Mouse (Mus musculus) C2C12 (cell line): ENCODE measurements around the gene Mrgprh. TPM values are rescaled to one million over a fixed set of nuclear protein-coding genes. Genes with fewer than 3 reads are reported as not detected.
A peak's percentile ranks its signal among the peaks of the same experiment; 100 is the strongest.

Experiments used
- H3K27me3 ChIP-seq: one replicate; pipeline ENCODE4 v1.6.1; 2011; ENCODE audit not compliant: control insufficient read depth, insufficient read depth, insufficient read length
- H3K36me3 ChIP-seq: one replicate; pipeline ENCODE4 v1.6.1; 2011; ENCODE audit not compliant: control insufficient read depth, insufficient read depth
- H3K4me3 ChIP-seq: one replicate; pipeline ENCODE4 v1.5.1; 2011; ENCODE audit warnings: mild to moderate bottlenecking, control low read depth; ENCODE audit not compliant: poor library complexity, insufficient read depth, severe bottlenecking
- H3K79me2 ChIP-seq: one replicate; pipeline ENCODE4 v1.6.1; 2011; ENCODE audit not compliant: control insufficient read depth, insufficient read depth
- H3K79me3 ChIP-seq: one replicate; pipeline ENCODE4 v1.6.1; 2011; ENCODE audit warnings: low read depth, control low read depth
- H3ac ChIP-seq: one replicate; pipeline ENCODE3; 2011; ENCODE audit warnings: low read depth; ENCODE audit not compliant: control insufficient read depth, insufficient read length
- CEBPB ChIP-seq: IDR thresholded peaks from one replicate; pipeline ENCODE4 v1.6.1; 2011; ENCODE audit warnings: low read depth, mild to moderate bottlenecking, control low read depth, moderate library complexity
- CTCF ChIP-seq: IDR thresholded peaks from one replicate; pipeline ENCODE4 v1.5.1; 2011; ENCODE audit not compliant: control insufficient read depth, insufficient read depth, insufficient read length
- FOSL1 ChIP-seq: IDR thresholded peaks from one replicate; pipeline ENCODE4 v1.8.0; 2011; ENCODE audit warnings: mild to moderate bottlenecking, low read length; ENCODE audit not compliant: poor library complexity, insufficient read depth, severe bottlenecking
- MAX ChIP-seq: IDR thresholded peaks from one replicate; pipeline ENCODE4 v1.6.1; 2011; ENCODE audit warnings: mild to moderate bottlenecking, control low read depth
- MYOD1 ChIP-seq: IDR thresholded peaks from one replicate; pipeline ENCODE4 v1.6.1; 2011; ENCODE audit warnings: low read depth; ENCODE audit not compliant: control insufficient read depth, insufficient read length
- MYOG ChIP-seq: IDR thresholded peaks from one replicate; pipeline ENCODE4 v1.6.1; 2011; ENCODE audit not compliant: control insufficient read depth, insufficient read length; ENCODE audit errors: extremely low read depth
- USF1 ChIP-seq: IDR thresholded peaks from one replicate; pipeline ENCODE4 v1.6.1; 2011; ENCODE audit warnings: low read depth, mild to moderate bottlenecking, control low read depth, moderate library complexity
- polyA plus RNA-seq: library from polyadenylated mRNA; unstranded; fragments of >200 nt; fragmentation: generic; extraction: Trizol; gene quantifications from one replicate; pipeline ENCODE4 v1.2.1, GENCODE M21; 2012; ENCODE audit warnings: missing spikeins

Mrgprh gene
- polyA plus RNA-seq, 1 experiment = not detected

- Histone ChIP-seq H3K27me3 (no peaks in the 10 kb centered on the region), H3K4me3 (no peak overlapping the region), H3ac (no peak overlapping the region), H3K79me3 (no peaks in the 10 kb centered on the region), H3K36me3 (peaks cover 12% of the 10 kb centered on the region), H3K79me2 (no peaks in the 10 kb centered on the region)
- TF ChIP-seq CEBPB (no peak), MYOG (no peak), FOSL1 (no peak), CTCF (no peak), MAX (no peak), USF1 (no peak), MYOD1 (no peak)
These were observed 30.0 kb downstream of the Mrgprh start for GRCm38 (mm10) chr17:12905810-12906209.

GRCm38 (mm10) chr17:12906436-12906835, 30.6 kb downstream of the Mrgprh start:
- H3ac ChIP-seq = no peak overlapping the region
- no peak overlapping the region for H3K4me3 ChIP-seq
- peaks cover 18% of the 10 kb centered on the region for H3K36me3 ChIP-seq
- H3K27me3 ChIP-seq = no peaks in the 10 kb centered on the region
- H3K79me3 ChIP-seq = no peaks in the 10 kb centered on the region
- TF ChIP-seq CTCF = no peak
- TF ChIP-seq MYOG = no peak
- TF ChIP-seq MYOD1 = no peak
- no peak for TF ChIP-seq MAX
- TF ChIP-seq CEBPB = no peak
- no peak for TF ChIP-seq FOSL1
- no peak for TF ChIP-seq USF1
- no peaks in the 10 kb centered on the region for H3K79me2 ChIP-seq

- no peak within 1 kb of the TSS for H3K4me3 ChIP-seq
- peaks cover 16% of the 10 kb centered on the region for H3K79me3 ChIP-seq
- no peak for TF ChIP-seq MYOD1
- no peak for TF ChIP-seq CTCF
- TF ChIP-seq FOSL1 = no peak
- TF ChIP-seq CEBPB = no peak
- no peak for TF ChIP-seq MAX
- no peak for TF ChIP-seq USF1
- no peak for TF ChIP-seq MYOG
- H3K79me2 ChIP-seq = peaks cover 27% of the 10 kb centered on the region
- no peaks in the 10 kb centered on the region for H3K27me3 ChIP-seq
- H3ac ChIP-seq = no peak within 1 kb of the TSS
- H3K36me3 ChIP-seq = peaks cover 40% of the 10 kb centered on the region
These were observed 33.8 kb downstream of the Mrgprh start, which contains the start of gene Pnldc1 for GRCm38 (mm10) chr17:12909361-12910280. Gene Pnldc1 (minus strand): TSS chr17:12910230.

GRCm38 (mm10) chr17:12910391-12910790, 34.6 kb downstream of the Mrgprh start:
- Histone ChIP-seq H3ac (no peak overlapping the region), H3K4me3 (no peak overlapping the region), H3K36me3 (peaks cover 43% of the 10 kb centered on the region), H3K79me2 (peaks cover 35% of the 10 kb centered on the region), H3K79me3 (peaks cover 23% of the 10 kb centered on the region), H3K27me3 (no peaks in the 10 kb centered on the region)
- TF ChIP-seq CEBPB (no peak), MYOG (no peak), MYOD1 (no peak), MAX (no peak), USF1 (no peak), CTCF (no peak), FOSL1 (no peak)

- H3K4me3 ChIP-seq = peak within 1 kb of the TSS; percentile 88
- peak within 1 kb of the TSS; percentile 80 for H3ac ChIP-seq
- peaks cover 66% of the 10 kb centered on the region for H3K79me3 ChIP-seq
- H3K79me2 ChIP-seq = peaks cover 82% of the 10 kb centered on the region
- peaks cover 74% of the 10 kb centered on the region for H3K36me3 ChIP-seq
- TF ChIP-seq CTCF (no peak), MYOD1 (no peak), MAX (no peak), FOSL1 (no peak), MYOG (no peak), CEBPB (no peak), USF1 (no peak)
- no peaks in the 10 kb centered on the region for H3K27me3 ChIP-seq
These were observed 39.6 kb downstream of the Mrgprh start, which contains the start of gene Tcp1 for GRCm38 (mm10) chr17:12915488-12915880. Gene Tcp1 (plus strand): TSS chr17:12915701.
